Mouse (Mus musculus) colon, adult 2 months (tissue): ENCODE data around the gene Cdr2l. TPM values are rescaled to one million over a fixed set of nuclear protein-coding genes. Genes with fewer than 3 reads are reported as not detected.

ENCODE experiments used
- polyA plus RNA-seq: library from polyadenylated mRNA; depleted of rRNA; stranded (reverse); fragments of >200 nt; gene quantifications from 2 replicates; pipeline ENCODE4 v1.2.3, GENCODE M21; 2012; rRNA removed

The Cdr2l gene
- 15.9 and 17.5 TPM in 2 replicates for polyA plus RNA-seq

GRCm38 (mm10) chr11:115381743-115382539 is at the start of gene Cdr2l:
Gene Cdr2l (plus strand): TSS chr11:115381916.

GRCm38 (mm10) chr11:115334531-115334930 is 47.2 kb upstream of the Cdr2l start, which contains the start of gene Otop3:
Gene Otop3 (plus strand): TSS chr11:115334731.

DNA sequence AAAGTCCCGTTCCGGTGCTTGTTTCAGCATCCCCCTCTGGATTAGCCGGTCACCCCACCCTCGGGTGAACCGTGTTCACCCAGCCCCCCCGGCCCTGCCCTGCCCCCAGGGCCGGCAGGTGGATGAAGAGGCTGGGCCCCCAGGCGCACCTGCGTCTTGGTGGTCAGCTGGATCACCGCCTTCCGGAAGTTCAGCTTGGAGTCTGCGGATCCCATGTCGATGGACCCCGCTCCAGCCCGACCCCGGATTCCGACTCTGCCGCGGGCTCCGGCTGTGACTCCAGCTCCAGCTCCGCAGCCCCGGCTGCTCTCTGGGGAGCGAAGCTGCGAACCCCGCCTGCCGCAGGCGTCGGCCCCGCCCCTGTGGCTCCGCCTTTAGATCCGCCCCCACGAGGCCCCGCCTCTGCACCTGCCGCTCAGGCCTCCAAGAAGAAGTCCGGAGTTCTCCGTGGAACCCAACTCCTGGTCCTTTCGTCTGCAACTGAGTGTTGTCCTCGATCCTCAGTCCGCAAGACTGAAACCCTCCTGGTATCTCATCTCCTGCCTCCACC is 14.2 kb upstream of the Cdr2l start, which contains the start of gene Hid1:
Gene Hid1, minus strand, starts transcription at position 362 of the 550 bp plus-strand sequence.

DNA sequence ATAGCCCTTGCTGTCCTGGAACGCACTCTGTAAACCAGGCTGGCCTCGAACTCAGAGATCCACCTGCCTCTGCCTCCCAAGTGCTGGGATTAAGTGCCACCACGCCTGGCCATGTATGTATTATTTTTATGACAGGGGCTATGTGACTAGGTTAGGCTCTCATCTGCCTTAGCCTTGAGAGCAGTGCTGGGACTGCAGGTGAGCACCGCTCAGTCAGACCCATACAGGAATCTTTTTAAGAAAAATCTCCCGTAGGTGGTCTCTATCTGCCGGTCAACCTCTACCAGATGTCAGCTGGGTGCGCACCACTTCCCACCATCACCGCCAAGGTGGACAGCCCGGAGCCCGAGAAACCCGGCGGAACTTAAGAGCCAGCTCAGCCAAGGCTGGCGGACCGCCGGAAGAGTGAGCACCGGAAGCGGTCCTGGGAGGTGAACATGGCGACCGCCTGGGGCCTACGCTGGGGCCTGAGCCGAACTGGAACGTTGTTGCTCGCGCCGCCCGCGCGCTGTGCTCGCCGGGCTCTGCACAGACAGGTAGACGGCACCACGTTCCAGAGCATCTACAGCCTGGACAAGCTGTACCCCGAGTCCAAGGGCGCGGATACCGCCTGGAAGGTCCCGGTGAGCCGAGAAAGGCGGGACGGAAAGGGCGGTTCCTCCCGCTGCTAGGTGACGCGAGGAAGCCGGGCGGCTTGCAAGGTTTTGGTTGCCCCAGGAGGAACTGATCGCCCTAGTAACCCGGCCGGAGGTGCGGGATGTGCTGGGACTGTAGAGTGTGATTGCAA is 21.8 kb downstream of the Cdr2l start, which contains the start of gene Mrpl58:
Gene Mrpl58, plus strand, starts transcription at position 415 of the 787 bp plus-strand sequence.

GRCm38 (mm10) chr11:115419531-115420237 is 38.0 kb downstream of the Cdr2l start, which contains the start of the genes Atp5h and Kctd2:
Gene Atp5h (minus strand): TSS chr11:115419962.
Gene Kctd2 (plus strand): TSS chr11:115420128.

DNA sequence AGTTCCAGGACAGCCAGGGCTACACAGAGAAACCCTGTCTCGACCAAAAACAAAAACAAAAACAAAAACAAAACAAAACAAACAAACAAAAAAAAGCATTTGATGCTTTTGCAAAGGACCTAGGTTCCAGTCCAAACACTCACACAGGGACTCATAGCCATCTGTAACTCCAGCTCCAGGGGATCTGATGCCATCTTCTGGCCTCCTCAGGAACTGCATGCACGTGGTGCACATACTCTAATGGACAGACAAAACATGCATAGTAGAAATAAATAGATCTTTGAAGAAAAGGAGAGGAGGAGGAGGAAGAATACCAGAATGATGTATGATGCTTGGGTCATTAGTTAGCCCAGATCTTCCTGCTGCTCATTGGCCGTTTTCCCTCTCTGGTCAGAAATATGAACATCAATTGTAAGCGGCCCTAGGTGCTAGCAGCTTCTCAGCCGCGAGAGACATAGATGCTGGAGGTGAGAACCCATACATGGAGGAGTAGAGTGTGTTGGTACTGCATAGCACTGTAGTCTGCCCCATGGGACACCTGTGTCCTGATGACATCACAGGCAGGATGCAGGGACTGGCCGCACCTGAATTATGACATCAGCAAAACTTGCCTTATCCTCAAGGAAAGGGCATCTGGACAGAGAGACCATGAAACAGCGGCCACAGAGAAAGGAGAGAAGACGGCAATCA is 58.3 kb downstream of the Cdr2l start, which contains the start of gene Trim80:
Gene Trim80, plus strand, starts transcription at position 640 of the 690 bp plus-strand sequence.

Other genes with a start within 250 kb of the Cdr2l start
- 1.9 and 2.3 TPM in 2 replicates for gene Cd300lf, start 247.9 kb upstream of the Cdr2l start, polyA plus RNA-seq
- gene Slc9a3r1, start 218.6 kb upstream of the Cdr2l start, polyA plus RNA-seq: 199 and 208 TPM in 2 replicates
- 12.2 and 12.5 TPM in 2 replicates for gene Tmem104, start 194.4 kb upstream of the Cdr2l start, polyA plus RNA-seq
- 20.6 and 29.8 TPM in 2 replicates for gene Nat9, start 194.1 kb upstream of the Cdr2l start, polyA plus RNA-seq
- gene Grin2c, start 114.7 kb upstream of the Cdr2l start, polyA plus RNA-seq: 0.06 TPM in 1 of 2 replicates, not detected in the other
- 23.6 and 27.4 TPM in 2 replicates for gene Fdxr, start 104.9 kb upstream of the Cdr2l start, polyA plus RNA-seq
- 0.81 and 1.7 TPM in 2 replicates for gene Fads6, start 84.3 kb upstream of the Cdr2l start, polyA plus RNA-seq
- not detected in 2 replicates for gene Otop2, start 74.8 kb upstream of the Cdr2l start, polyA plus RNA-seq
- 0.03 and 0.17 TPM in 2 replicates for gene Ush1g, start 59.9 kb upstream of the Cdr2l start, polyA plus RNA-seq
- 0.05 TPM in 1 of 2 replicates, not detected in the other for gene Otop3, start 47.2 kb upstream of the Cdr2l start, polyA plus RNA-seq
- gene Hid1, start 14.2 kb upstream of the Cdr2l start, polyA plus RNA-seq: 154 and 170 TPM in 2 replicates
- gene Mrpl58, start 21.8 kb downstream of the Cdr2l start, polyA plus RNA-seq: 62.6 and 65.1 TPM in 2 replicates
- gene Atp5h, start 38.0 kb downstream of the Cdr2l start, polyA plus RNA-seq: 70.2 and 90.1 TPM in 2 replicates
- 24.0 and 31.1 TPM in 2 replicates for gene Kctd2, start 38.2 kb downstream of the Cdr2l start, polyA plus RNA-seq
- gene Trim80, start 58.6 kb downstream of the Cdr2l start, polyA plus RNA-seq: 0.38 and 0.44 TPM in 2 replicates
- gene Slc16a5, start 80.6 kb downstream of the Cdr2l start, polyA plus RNA-seq: 96.1 and 135 TPM in 2 replicates
- 13.3 and 13.4 TPM in 2 replicates for gene Armc7, start 93.8 kb downstream of the Cdr2l start, polyA plus RNA-seq
- gene Nt5c, start 109.9 kb downstream of the Cdr2l start, polyA plus RNA-seq: 128 and 130 TPM in 2 replicates
- gene Jpt1, start 132.5 kb downstream of the Cdr2l start, polyA plus RNA-seq: 314 and 446 TPM in 2 replicates
- 24.5 and 24.8 TPM in 2 replicates for gene Sumo2, start 154.4 kb downstream of the Cdr2l start, polyA plus RNA-seq
- gene Nup85, start 182.5 kb downstream of the Cdr2l start, polyA plus RNA-seq: 25.9 and 31.4 TPM in 2 replicates
- 15.9 and 19.3 TPM in 2 replicates for gene Mrps7, start 222.0 kb downstream of the Cdr2l start, polyA plus RNA-seq
- gene Gga3, start 222.1 kb downstream of the Cdr2l start, polyA plus RNA-seq: 18.0 and 29.5 TPM in 2 replicates
- gene Mif4gd, start 231.1 kb downstream of the Cdr2l start, polyA plus RNA-seq: 87.1 and 118 TPM in 2 replicates
- 29.7 and 37.1 TPM in 2 replicates for gene Slc25a19, start 246.4 kb downstream of the Cdr2l start, polyA plus RNA-seq